Mouse (Mus musculus) midbrain, embryonic 14.5 days (tissue): ENCODE measurements around the gene Wdpcp. TPM values are rescaled to one million over a fixed set of nuclear protein-coding genes. Genes with fewer than 3 reads are reported as not detected.

ENCODE experiments used
- ATAC-seq: fragments of 200-750 bp; cut with Nextera tagmentation; 2 replicates; pipeline ENCODE4 v1.8.0; 2017; ENCODE audit warnings: moderate number of reproducible peaks, moderate library complexity; ENCODE audit not compliant: low FRiP score, low TSS enrichment
- DNase-seq: peaks from one replicate; pipeline ENCODE4 v3.0.0-alpha.2; 2015
- H3K27ac ChIP-seq: fragments of 300-500 bp; sonication (generic); replicated peaks from 2 replicates; pipeline ENCODE4 v1.5.1; 2014; ENCODE audit warnings: mild to moderate bottlenecking, low read depth, low read length, moderate library complexity
- H3K27me3 ChIP-seq: fragments of 300-500 bp; sonication (generic); 2 replicates; pipeline ENCODE4 v1.6.1; 2014; ENCODE audit warnings: low read length, control low read depth, mixed read lengths; ENCODE audit not compliant: control insufficient read depth, insufficient read depth
- H3K36me3 ChIP-seq: fragments of 300-500 bp; sonication (generic); 2 replicates; pipeline ENCODE4 v1.6.1; 2014; ENCODE audit warnings: low read length, control low read depth; ENCODE audit not compliant: control insufficient read depth, insufficient read depth
- H3K4me1 ChIP-seq: fragments of 300-500 bp; sonication (generic); 2 replicates; pipeline ENCODE4 v1.6.1; 2014; ENCODE audit warnings: mild to moderate bottlenecking, antibody characterized with exemption, low read length, control low read depth; ENCODE audit not compliant: control insufficient read depth, insufficient read depth
- H3K4me2 ChIP-seq: fragments of 300-500 bp; sonication (generic); 2 replicates; pipeline ENCODE4 v1.6.1; 2014; ENCODE audit warnings: mild to moderate bottlenecking, low read length, moderate library complexity
- H3K4me3 ChIP-seq: fragments of 300-500 bp; sonication (generic); replicated peaks from 2 replicates; pipeline ENCODE4 v1.5.1; 2014; ENCODE audit warnings: low read depth, low read length
- H3K9ac ChIP-seq: fragments of 300-500 bp; sonication (generic); replicated peaks from 2 replicates; pipeline ENCODE4 v1.6.1; 2014; ENCODE audit warnings: mild to moderate bottlenecking, low read length, moderate library complexity
- H3K9me3 ChIP-seq: fragments of 300-500 bp; sonication (generic); 2 replicates; pipeline ENCODE4 v1.6.1; 2016; ENCODE audit warnings: low read length, control low read depth, mixed read lengths; ENCODE audit not compliant: control insufficient read depth
- WGBS: fragments of 180-500 bp; shearing (Covaris S2); extraction: QIAGEN DNeasy Blood & Tissue Kit; methylation state at CpG from one replicate; pipeline ENCODE4 v1.1.7; 2014; 5-methylcytosine and 5-hydroxymethylcytosine counted together
- microRNA-seq: library from miRNA; unstranded; fragments of <30 nt; microRNA quantifications from one replicate; pipeline ENCODE4, GENCODE M21; 2016
- polyA plus RNA-seq: library from polyadenylated mRNA; unstranded; fragments of >200 nt; fragmentation: Nextera tagmentation; extraction: Ambion mirVana; gene quantifications from 2 replicates; pipeline ENCODE4 v1.2.1, GENCODE M21; 2014

The Wdpcp gene
- polyA plus RNA-seq, 1 experiment from 2014 or later, result 12.4 TPM

DNA sequence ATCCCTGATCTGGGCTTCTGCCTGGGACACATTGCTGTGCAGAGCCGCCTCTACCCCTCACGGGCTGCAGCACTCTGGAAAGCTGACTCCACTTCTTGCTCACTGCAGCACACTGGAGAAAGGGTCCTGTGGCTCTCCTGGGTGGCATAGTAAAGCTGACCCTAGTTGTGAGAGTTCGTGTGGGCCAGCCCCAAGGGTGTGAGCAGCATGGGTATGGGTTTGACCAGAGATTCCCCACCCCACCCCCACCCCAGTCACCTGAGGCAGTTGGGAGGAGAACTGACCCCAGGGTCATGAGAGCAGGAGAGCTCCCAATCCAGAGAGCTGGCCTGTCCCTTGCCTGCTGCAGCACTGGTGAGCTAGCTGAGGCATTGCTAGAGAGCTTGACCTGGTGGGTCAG lies 296.6 kb downstream of the Wdpcp start:
- Histone ChIP-seq H3K9ac (no peak overlapping the region), H3K4me2 (no peak overlapping the region), H3K27ac (no peak overlapping the region), H3K27me3 (no peaks in the 10 kb centered on the region), H3K9me3 (no peaks in the 10 kb centered on the region; the same call in 1 of the 2 replicates), H3K36me3 (no peaks in the 10 kb centered on the region), H3K4me3 (no peak overlapping the region), H3K4me1 (peaks cover 8% of the 10 kb centered on the region; the same call in 1 of the 2 replicates)
- DNase-seq (no peak), ATAC-seq (no peak; the same call in 1 of the 2 replicates)
- 81% methylated on average over 3 of the region's 3 CpGs for WGBS

DNA sequence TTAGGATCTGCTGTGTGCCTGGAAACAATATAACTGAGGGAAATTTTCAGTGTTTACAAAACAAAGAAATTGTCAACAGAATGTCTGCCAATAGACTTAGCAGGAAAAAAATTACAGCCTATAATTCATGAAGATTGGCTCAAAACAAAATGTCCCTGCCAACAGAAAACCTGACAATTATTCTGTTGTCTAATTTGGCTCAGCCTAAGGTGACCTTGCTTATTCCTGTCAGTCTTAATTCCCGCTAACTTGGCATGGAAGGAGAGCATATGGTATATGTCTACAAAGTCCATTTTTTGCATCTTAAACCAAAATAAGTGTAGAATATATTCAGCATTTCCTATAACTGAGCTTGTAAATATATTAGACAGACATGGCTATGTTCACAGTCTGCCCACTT lies 298.8 kb downstream of the Wdpcp start:
- Histone ChIP-seq H3K36me3 (no peaks in the 10 kb centered on the region), H3K9me3 (no peaks in the 10 kb centered on the region), H3K4me3 (no peak overlapping the region), H3K9ac (no peak overlapping the region), H3K27me3 (no peaks in the 10 kb centered on the region), H3K4me1 (no peaks in the 10 kb centered on the region), H3K4me2 (no peak overlapping the region), H3K27ac (no peak overlapping the region)
- no peak for ATAC-seq
- 86% methylated on average over 1 of the region's 1 CpGs for WGBS
- no peak for DNase-seq

DNA sequence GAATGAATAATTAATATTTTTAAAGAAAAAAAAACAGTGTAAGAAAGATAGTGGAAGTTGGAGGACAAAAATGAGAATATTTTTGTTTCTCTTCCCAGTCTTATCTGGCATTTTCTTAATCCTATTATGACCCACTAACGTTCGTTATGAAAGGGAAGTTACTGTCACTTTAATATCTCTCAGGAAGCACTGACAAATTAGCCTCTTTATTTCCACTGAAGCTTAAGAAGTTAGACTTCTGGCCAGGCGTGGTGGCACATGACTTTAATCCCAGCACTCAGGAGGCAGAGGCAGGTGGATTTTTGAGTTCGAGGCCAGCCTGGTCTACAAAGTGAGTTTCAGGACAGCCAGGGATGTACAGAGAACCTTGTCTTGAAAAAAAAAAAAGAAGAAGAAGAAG lies 299.7 kb downstream of the Wdpcp start:
- Histone ChIP-seq H3K27ac (no peak overlapping the region), H3K4me2 (no peak overlapping the region), H3K9me3 (no peaks in the 10 kb centered on the region), H3K4me1 (no peaks in the 10 kb centered on the region), H3K27me3 (no peaks in the 10 kb centered on the region), H3K36me3 (no peaks in the 10 kb centered on the region), H3K9ac (no peak overlapping the region), H3K4me3 (no peak overlapping the region)
- ATAC-seq (no peak), DNase-seq (no peak)
- WGBS, result 67% methylated on average over 4 of the region's 4 CpGs

DNA sequence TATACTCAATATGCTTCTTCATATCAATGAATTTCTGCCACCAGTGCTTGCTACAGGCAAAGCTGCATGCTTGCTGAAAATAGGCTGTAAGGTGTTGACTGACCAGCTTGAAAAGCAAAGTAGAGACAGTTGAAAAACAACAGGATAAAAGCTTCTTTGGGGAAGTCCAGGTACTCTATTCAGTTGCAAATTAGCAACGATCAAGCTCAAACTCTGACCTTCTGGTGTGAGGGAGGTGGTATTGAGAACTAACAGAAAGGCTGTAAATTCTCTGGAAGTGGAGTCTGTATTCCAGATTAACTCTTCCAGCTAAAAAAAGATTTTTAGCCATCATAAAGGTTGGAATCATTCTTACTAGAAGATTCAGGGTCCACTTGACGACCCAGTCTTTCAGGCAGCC lies 303.0 kb downstream of the Wdpcp start:
- ATAC-seq (no peak), DNase-seq (no peak)
- Histone ChIP-seq H3K27ac (no peak overlapping the region), H3K4me1 (no peaks in the 10 kb centered on the region), H3K27me3 (no peaks in the 10 kb centered on the region), H3K4me2 (no peak overlapping the region), H3K4me3 (no peak overlapping the region), H3K36me3 (no peaks in the 10 kb centered on the region), H3K9me3 (no peaks in the 10 kb centered on the region), H3K9ac (no peak overlapping the region)
- WGBS, result 83% methylated on average over 2 of the region's 2 CpGs

DNA sequence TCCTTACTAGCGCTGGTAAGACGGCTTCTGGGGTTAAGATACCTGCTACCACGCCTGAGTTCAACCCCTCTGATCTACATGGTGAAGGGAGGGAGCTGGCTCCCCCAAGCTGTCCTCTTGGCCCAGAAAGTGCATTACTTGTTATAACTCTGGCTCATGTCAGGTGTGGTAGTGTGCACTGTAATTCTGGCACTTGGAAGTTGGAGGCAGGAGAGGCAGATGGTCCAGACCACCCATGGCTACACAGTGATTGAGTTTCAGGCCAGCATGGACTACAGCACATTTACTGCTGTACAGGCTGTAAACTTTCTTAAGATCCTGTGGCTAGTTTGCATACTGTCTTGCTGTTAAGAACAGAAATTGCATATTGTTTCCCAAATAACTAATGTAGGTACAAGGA lies 322.7 kb downstream of the Wdpcp start:
- Histone ChIP-seq H3K4me3 (no peak overlapping the region), H3K27me3 (no peaks in the 10 kb centered on the region), H3K4me2 (no peak overlapping the region), H3K27ac (no peak overlapping the region), H3K36me3 (no peaks in the 10 kb centered on the region), H3K4me1 (no peaks in the 10 kb centered on the region), H3K9me3 (no peaks in the 10 kb centered on the region), H3K9ac (no peak overlapping the region)
- no peak for ATAC-seq
- 86% methylated on average over 3 of the region's 3 CpGs for WGBS
- DNase-seq, result no peak

DNA sequence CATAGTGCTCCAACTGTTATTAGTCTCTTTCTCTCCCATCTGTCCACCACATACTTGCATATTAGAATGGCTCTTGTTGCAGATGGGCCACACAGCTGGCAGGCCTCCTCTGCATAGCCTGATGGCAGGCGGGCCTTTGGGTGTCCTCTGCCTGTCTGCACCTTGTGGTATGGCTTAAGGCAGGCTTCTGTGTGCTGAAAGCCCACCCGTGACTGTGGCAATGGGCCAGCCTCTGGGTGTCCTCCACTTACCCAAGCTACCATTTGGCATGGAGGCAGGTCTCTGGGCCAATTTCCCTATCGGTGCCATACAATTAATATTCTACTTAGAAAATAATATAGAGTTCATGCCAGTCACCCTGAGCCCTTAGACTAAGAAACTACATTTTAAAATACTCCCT lies 350.5 kb downstream of the Wdpcp start:
- Histone ChIP-seq H3K27me3 (no peaks in the 10 kb centered on the region), H3K27ac (no peak overlapping the region), H3K9me3 (no peaks in the 10 kb centered on the region), H3K9ac (no peak overlapping the region), H3K4me3 (no peak overlapping the region), H3K4me2 (no peak overlapping the region), H3K4me1 (no peaks in the 10 kb centered on the region), H3K36me3 (no peaks in the 10 kb centered on the region)
- DNase-seq (no peak), ATAC-seq (no peak)
- 91% methylated on average over 3 of the region's 3 CpGs for WGBS

Small RNAs within 50 kb of the gene (microRNA-seq; reads per million reads assigned to microRNA genes)
- gene Gm22990, result not detected

Other genes starting within 250 kb of the Wdpcp start
- 54.9 and 59.8 TPM in 2 replicates for gene Ugp2, start 201.0 kb upstream of the Wdpcp start, polyA plus RNA-seq
- gene Mdh1, start 132 bp downstream of the Wdpcp start, polyA plus RNA-seq, result 551 and 578 TPM in 2 replicates